Mouse (Mus musculus) kidney, adult 2 months (tissue): Measurements from ENCODE around the gene Efcab2. TPM values are rescaled to one million over a fixed set of nuclear protein-coding genes. Genes with fewer than 3 reads are reported as not detected.
"Not testable (repeated sequence)": the region's sequence is repeated elsewhere in the genome, so short reads cannot be mapped to it uniquely, and the experiment has no call there.

Source experiments
- DNase-seq: peaks from one replicate; pipeline ENCODE4 v3.0.0; 2021
- H3K27ac ChIP-seq: fragments of 200-500 bp; 2 replicates; pipeline ENCODE4 v1.5.1; 2012; ENCODE audit warnings: low read depth, low read length, control low read depth, inconsistent platforms; ENCODE audit not compliant: insufficient read depth
- H3K27me3 ChIP-seq: fragments of 200-500 bp; replicated peaks from 2 replicates; pipeline ENCODE4 v1.6.1; 2012; ENCODE audit warnings: mild to moderate bottlenecking, moderate library complexity, low read length, inconsistent platforms; ENCODE audit not compliant: control insufficient read depth, insufficient read depth
- H3K36me3 ChIP-seq: fragments of 200-500 bp; 2 replicates; pipeline ENCODE4 v1.6.1; 2012; ENCODE audit warnings: mild to moderate bottlenecking, moderate library complexity, low read length, inconsistent platforms; ENCODE audit not compliant: control insufficient read depth, insufficient read depth
- H3K4me1 ChIP-seq: fragments of 200-500 bp; 2 replicates; pipeline ENCODE4 v1.6.1; 2011; ENCODE audit warnings: low read length; ENCODE audit not compliant: control insufficient read depth, insufficient read depth
- H3K4me3 ChIP-seq: fragments of 200-500 bp; 2 replicates; pipeline ENCODE4 v1.5.1; 2011; ENCODE audit warnings: mild to moderate bottlenecking, low read depth, low read length, control low read depth; ENCODE audit not compliant: insufficient read depth
- CTCF ChIP-seq: fragments of 200-500 bp; conservative IDR thresholded peaks from 2 replicates; pipeline ENCODE4 v1.5.1; 2011; ENCODE audit warnings: low read depth, mild to moderate bottlenecking, control low read depth, low read length, moderate library complexity, mixed read lengths; ENCODE audit not compliant: insufficient read depth, insufficient read length
- POLR2A ChIP-seq: fragments of 200-500 bp; IDR thresholded peaks from one replicate; pipeline ENCODE4 v1.6.1; 2011; ENCODE audit warnings: low read depth, low read length, control low read depth
- WGBS: fragments of 180-500 bp; shearing (Covaris S2); methylation state at CpG from one replicate; pipeline ENCODE4 v1.1.7; 2018; 5-methylcytosine and 5-hydroxymethylcytosine counted together
- polyA plus RNA-seq: library from polyadenylated mRNA; depleted of rRNA; stranded (reverse); fragments of >200 nt; gene quantifications from 2 replicates; pipeline ENCODE4 v1.2.3, GENCODE M21; 2012

Gene Efcab2
- polyA plus RNA-seq, 1 experiment = 1.6 TPM

- no peak for DNase-seq
Measured at GRCm38 (mm10) chr1:178400652-178401051, 5.2 kb upstream of the Efcab2 start.

GRCm38 (mm10) chr1:178401960-178402359, 3.9 kb upstream of the Efcab2 start:
- 93% methylated on average over 6 of the region's 6 CpGs for WGBS
- H3K4me3 ChIP-seq = no peak overlapping the region
- no peaks in the 10 kb centered on the region for H3K36me3 ChIP-seq
- no peak overlapping the region for H3K27ac ChIP-seq
- DNase-seq = no peak
- TF ChIP-seq POLR2A = no peak
- TF ChIP-seq CTCF = no peak
- no peaks in the 10 kb centered on the region for H3K27me3 ChIP-seq
- no peaks in the 10 kb centered on the region; the same call in 1 of the 2 replicates for H3K4me1 ChIP-seq

More at GRCm38 (mm10) chr1:178400652-178401051, 5.2 kb upstream of the Efcab2 start:
- Histone ChIP-seq H3K36me3 (no peaks in the 10 kb centered on the region), H3K27me3 (no peaks in the 10 kb centered on the region), H3K4me1 (no peaks in the 10 kb centered on the region; the same call in 1 of the 2 replicates), H3K27ac (no peak overlapping the region), H3K4me3 (no peak overlapping the region)
- WGBS = 68% methylated on average over 7 of the region's 7 CpGs
- no peak for TF ChIP-seq POLR2A
- no peak for TF ChIP-seq CTCF

GRCm38 (mm10) chr1:178405445-178405911, 407 bp upstream of the Efcab2 start:
- H3K4me1 ChIP-seq = no peaks in the 10 kb centered on the region
- H3K36me3 ChIP-seq = no peaks in the 10 kb centered on the region
- H3K27ac ChIP-seq = peak overlapping the region; percentile 99
- TF ChIP-seq POLR2A (peak; percentile 84), CTCF (no peak)
- under 1% methylated on average over 23 of the region's 23 CpGs for WGBS
- H3K27me3 ChIP-seq = no peaks in the 10 kb centered on the region
- peak; percentile 94 for DNase-seq
- peak overlapping the region; percentile 74 for H3K4me3 ChIP-seq

GRCm38 (mm10) chr1:178406765-178407645, 1.1 kb downstream of the Efcab2 start:
- TF ChIP-seq CTCF = no peak
- TF ChIP-seq POLR2A = no peak
- 62% methylated on average over 12 of the region's 12 CpGs for WGBS
- Histone ChIP-seq H3K27ac (peak overlapping the region; percentile 96), H3K4me1 (0 out of 2 replicates have a peak, but pooled peaks cover 2% of the 10 kb centered on the region), H3K36me3 (no peaks in the 10 kb centered on the region), H3K27me3 (no peaks in the 10 kb centered on the region), H3K4me3 (peak overlapping the region; percentile 74)
- no peak for DNase-seq

- Histone ChIP-seq H3K4me3 (no peak overlapping the region), H3K36me3 (no peaks in the 10 kb centered on the region), H3K27ac (no peak overlapping the region), H3K4me1 (0 out of 2 replicates have a peak, but pooled peaks cover 2% of the 10 kb centered on the region), H3K27me3 (no peaks in the 10 kb centered on the region)
- TF ChIP-seq POLR2A (no peak), CTCF (no peak)
- WGBS = 78% methylated on average over 2 of the region's 2 CpGs
- DNase-seq = no peak
Measured at GRCm38 (mm10) chr1:178407651-178408050, 1.8 kb downstream of the Efcab2 start.

DNA sequence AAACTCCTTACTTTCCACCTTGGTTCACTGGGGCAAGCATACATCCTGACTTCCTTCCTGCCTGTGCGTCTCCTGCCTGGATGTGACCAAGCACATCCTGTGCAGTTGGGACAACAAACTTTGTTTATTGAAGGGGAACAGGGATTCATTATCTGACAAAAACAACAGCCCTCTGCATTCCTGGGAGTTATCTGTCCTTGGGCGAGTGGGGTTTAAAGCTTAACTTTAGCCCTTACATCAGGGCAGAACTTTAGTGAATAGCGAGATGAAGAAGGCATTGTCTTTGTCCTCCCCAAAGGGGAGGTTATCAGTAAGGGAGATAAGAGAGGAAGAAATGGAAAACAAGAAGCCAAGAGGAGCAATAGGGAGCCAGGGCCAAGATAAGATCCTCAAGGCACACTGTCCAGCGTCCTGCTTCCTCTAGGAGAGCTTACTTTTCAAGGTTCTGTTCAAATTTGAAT, 3.0 kb downstream of the Efcab2 start:
- Histone ChIP-seq H3K36me3 (no peaks in the 10 kb centered on the region), H3K4me3 (no peak overlapping the region), H3K27ac (peak overlapping the region; percentile 10), H3K27me3 (no peaks in the 10 kb centered on the region), H3K4me1 (peaks cover 4% of the 10 kb centered on the region; the same call in 1 of the 2 replicates)
- WGBS = 64% methylated on average over 4 of the region's 4 CpGs
- DNase-seq = peak; percentile 33
- TF ChIP-seq CTCF (no peak), POLR2A (no peak)

GRCm38 (mm10) chr1:178413367-178413766, 7.5 kb downstream of the Efcab2 start:
- H3K36me3 ChIP-seq, H3K27ac ChIP-seq, H3K4me3 ChIP-seq, H3K27me3 ChIP-seq, H3K4me1 ChIP-seq, DNase-seq: not testable (repeated sequence)
- WGBS = 96% methylated on average over 2 of the region's 2 CpGs
